Mouse (Mus musculus) MEL (cell line): ENCODE data around the gene Gpatch3. TPM values are rescaled to one million over a fixed set of nuclear protein-coding genes. Genes with fewer than 3 reads are reported as not detected.

Source experiments
- DNase-seq: peaks from one replicate; pipeline ENCODE4 v3.0.0; 2011; ENCODE audit warnings: low read depth, low spot score
- H3K27ac ChIP-seq: 2 replicates; pipeline ENCODE4 v1.5.1; 2012; ENCODE audit warnings: low read depth, mild to moderate bottlenecking, control low read depth, low read length, moderate library complexity; ENCODE audit not compliant: control insufficient read depth
- H3K27me3 ChIP-seq, 2 experiments: fragments of 150-350 bp in 1 of 2; sonication (generic) in 1 of 2; 2 replicates each; pipeline ENCODE4 v1.6.1; 2012; ENCODE audit warnings: low read length in 2 of 2, mild to moderate bottlenecking in 2 of 2, improper control_type of control experiment in 1 of 2, moderate library complexity in 1 of 2; ENCODE audit not compliant: insufficient read depth in 2 of 2, control insufficient read depth in 1 of 2
- H3K36me3 ChIP-seq, 2 experiments: 2 replicates each; pipeline ENCODE4 v1.6.1; 2012 to 2014; ENCODE audit warnings: low read length in 2 of 2, improper control_type of control experiment in 1 of 2, inconsistent platforms in 1 of 2, mild to moderate bottlenecking in 1 of 2; ENCODE audit not compliant: insufficient read depth in 2 of 2, control insufficient read depth in 1 of 2
- H3K4me1 ChIP-seq, 2 experiments: fragments of 150-350 bp in 1 of 2; sonication (generic) in 1 of 2; 2 replicates each; pipeline ENCODE4 v1.6.1; 2012; ENCODE audit warnings: low read length in 2 of 2, improper control_type of control experiment in 1 of 2, mild to moderate bottlenecking in 1 of 2; ENCODE audit not compliant: insufficient read depth in 2 of 2, control insufficient read depth in 1 of 2
- H3K4me3 ChIP-seq, 2 experiments: fragments of 150-350 bp in 1 of 2; sonication (generic) in 1 of 2; 2 replicates each; pipeline ENCODE4 v1.5.1; 2012; ENCODE audit warnings: low read depth in 2 of 2, low read length in 2 of 2, mild to moderate bottlenecking in 2 of 2, moderate library complexity in 2 of 2, control low read depth in 1 of 2, improper control_type of control experiment in 1 of 2; ENCODE audit not compliant: control insufficient read depth in 1 of 2, insufficient read depth in 1 of 2
- H3K79me2 ChIP-seq: 2 replicates; pipeline ENCODE4 v1.6.1; 2012; ENCODE audit warnings: mild to moderate bottlenecking, low read length, moderate library complexity; ENCODE audit not compliant: control insufficient read depth, poor library complexity, insufficient read depth
- H3K9ac ChIP-seq: 2 replicates; pipeline ENCODE4 v1.6.1; 2012; ENCODE audit warnings: low read depth, mild to moderate bottlenecking, control low read depth, low read length, moderate library complexity; ENCODE audit not compliant: control insufficient read depth, poor library complexity, severe bottlenecking
- H3K9me3 ChIP-seq: fragments of 150-350 bp; sonication (generic); replicated peaks from 2 replicates; pipeline ENCODE4 v1.6.1; 2012; ENCODE audit warnings: mild to moderate bottlenecking, low read length, improper control_type of control experiment, moderate library complexity; ENCODE audit not compliant: insufficient read depth
- BHLHE40 ChIP-seq: IDR thresholded peaks from 2 replicates; pipeline ENCODE4 v1.6.1; 2012; ENCODE audit warnings: low read depth, mild to moderate bottlenecking, inconsistent platforms, low read length, improper control_type of control experiment, borderline replicate concordance
- ELF1 ChIP-seq: IDR thresholded peaks from 2 replicates; pipeline ENCODE4 v1.6.1; 2014; ENCODE audit warnings: low read depth, mild to moderate bottlenecking, inconsistent platforms, low read length, improper control_type of control experiment, moderate library complexity
- EP300 ChIP-seq, 2 experiments: IDR thresholded peaks; 2 replicates each; pipeline ENCODE4 v1.6.1; 2011; ENCODE audit warnings: improper control_type of control experiment in 2 of 2, low read length in 2 of 2, low read depth in 1 of 2, mild to moderate bottlenecking in 1 of 2
- GATA1 ChIP-seq: IDR thresholded peaks from 2 replicates; pipeline ENCODE4 v1.6.1; 2011; ENCODE audit warnings: low read depth, low read length, improper control_type of control experiment
- MYB ChIP-seq: IDR thresholded peaks from 2 replicates; pipeline ENCODE4 v1.6.1; 2011; ENCODE audit warnings: mild to moderate bottlenecking, low read depth, low read length, improper control_type of control experiment
- POLR2AphosphoS2 ChIP-seq: IDR thresholded peaks from 2 replicates; pipeline ENCODE4 v1.6.1; 2011; ENCODE audit warnings: low read length, improper control_type of control experiment
- ZMIZ1 ChIP-seq: IDR thresholded peaks from 2 replicates; pipeline ENCODE4 v1.6.1; 2012; ENCODE audit warnings: low read depth, mild to moderate bottlenecking, inconsistent platforms, low read length, improper control_type of control experiment, moderate library complexity
- polyA plus RNA-seq, 2 experiments: library from polyadenylated mRNA; stranded (reverse) in 1 of 2; unstranded in 1 of 2; fragments of >175 nt in 1 of 2; fragments of >200 nt in 1 of 2; gene quantifications; 2 replicates each; pipeline versions ENCODE4 v1.2.1 to v1.2.4; 2012; ENCODE audit warnings: low replicate concordance in 2 of 2, low read depth in 1 of 2; ENCODE audit not compliant: insufficient read length in 2 of 2, insufficient read depth in 1 of 2, missing spikeins in 1 of 2
- total RNA-seq: library from RNA; depleted of rRNA; stranded (reverse); fragments of 300-350 nt; gene quantifications from 2 replicates; pipeline ENCODE4 v1.2.3, GENCODE M21; 2012

Gene Gpatch3
- total and polyA plus RNA-seq, 3 experiments: 9.8 to 16.5 TPM; not detected in 1

GRCm38 (mm10) chr4:133628517-133628916 is 54.0 kb downstream of the Gpatch3 start (continued):
- TF ChIP-seq BHLHE40: no peak

- H3K79me2 ChIP-seq: peaks cover 8% of the 10 kb centered on the region
- H3K4me3 ChIP-seq: no peak overlapping the region
- H3K9ac ChIP-seq: no peak overlapping the region
- peaks cover 3 to 11% of the 10 kb centered on the region in 2 experiments; a peak in 3 of 4 replicates for H3K4me1 ChIP-seq
- H3K36me3 ChIP-seq: peaks cover 0 to 6% of the 10 kb centered on the region in 2 experiments; a peak in 3 of 4 replicates
- no peak for TF ChIP-seq GATA1
- no peak for TF ChIP-seq ELF1
- TF ChIP-seq EP300 (IDR thresholded peaks at IDR 0.05; ENCODE audit: low read depth in 1 of 2, low read length in 2 of 2): no peak
- H3K27me3 ChIP-seq: no peaks in the 10 kb centered on the region
- no peak overlapping the region for H3K27ac ChIP-seq
- H3K9me3 ChIP-seq: no peaks in the 10 kb centered on the region
- no peak for DNase-seq
Observed at GRCm38 (mm10) chr4:133629191-133629590, 54.6 kb downstream of the Gpatch3 start.

- TF ChIP-seq POLR2AphosphoS2 (no peak), MYB (no peak), ZMIZ1 (no peak), GATA1 (no peak)
- no peak for DNase-seq
- Histone ChIP-seq H3K9me3 (no peaks in the 10 kb centered on the region), H3K36me3 (peaks cover 0 to 6% of the 10 kb centered on the region in 2 experiments; a peak in 2 of 4 replicates), H3K9ac (no peak overlapping the region), H3K4me3 (no peak overlapping the region), H3K79me2 (peaks cover 8% of the 10 kb centered on the region), H3K27ac (no peak overlapping the region), H3K27me3 (no peaks in the 10 kb centered on the region), H3K4me1 (peaks cover 3 to 15% of the 10 kb centered on the region in 2 experiments; a peak in 3 of 4 replicates)
Observed at GRCm38 (mm10) chr4:133630326-133630920, 55.9 kb downstream of the Gpatch3 start.

GRCm38 (mm10) chr4:133631071-133631768 is 56.7 kb downstream of the Gpatch3 start:
- TF ChIP-seq EP300 (IDR thresholded peaks at IDR 0.05; ENCODE audit: low read depth in 1 of 2, low read length in 2 of 2): no peak
- no peaks in the 10 kb centered on the region for H3K9me3 ChIP-seq
- H3K36me3 ChIP-seq: peaks cover 0 to 6% of the 10 kb centered on the region in 2 experiments; a peak in 2 of 4 replicates
- no peak for DNase-seq
- no peak overlapping the region for H3K9ac ChIP-seq
- H3K79me2 ChIP-seq: peaks cover 8% of the 10 kb centered on the region
- H3K27ac ChIP-seq: no peak overlapping the region
- H3K4me3 ChIP-seq: no peak overlapping the region
- peaks cover 3 to 15% of the 10 kb centered on the region in 2 experiments; a peak in 3 of 4 replicates for H3K4me1 ChIP-seq
- H3K27me3 ChIP-seq: no peaks in the 10 kb centered on the region
